Mouse (Mus musculus) MEL (cell line): ENCODE results near the gene Cenpb. TPM values are rescaled to one million over a fixed set of nuclear protein-coding genes. Genes with fewer than 3 reads are reported as not detected.

ENCODE experiments used
- DNase-seq: peaks from one replicate; pipeline ENCODE4 v3.0.0; 2011; ENCODE audit warnings: low read depth, low spot score
- H3K27ac ChIP-seq: 2 replicates; pipeline ENCODE4 v1.5.1; 2012; ENCODE audit warnings: low read depth, mild to moderate bottlenecking, control low read depth, low read length, moderate library complexity; ENCODE audit not compliant: control insufficient read depth
- H3K27me3 ChIP-seq, 2 experiments: fragments of 150-350 bp in 1 of 2; sonication (generic) in 1 of 2; 2 replicates each; pipeline ENCODE4 v1.6.1; 2012; ENCODE audit warnings: low read length in 2 of 2, mild to moderate bottlenecking in 2 of 2, improper control_type of control experiment in 1 of 2, moderate library complexity in 1 of 2; ENCODE audit not compliant: insufficient read depth in 2 of 2, control insufficient read depth in 1 of 2
- H3K36me3 ChIP-seq, 2 experiments: 2 replicates each; pipeline ENCODE4 v1.6.1; 2012 to 2014; ENCODE audit warnings: low read length in 2 of 2, improper control_type of control experiment in 1 of 2, inconsistent platforms in 1 of 2, mild to moderate bottlenecking in 1 of 2; ENCODE audit not compliant: insufficient read depth in 2 of 2, control insufficient read depth in 1 of 2
- H3K4me1 ChIP-seq, 2 experiments: fragments of 150-350 bp in 1 of 2; sonication (generic) in 1 of 2; 2 replicates each; pipeline ENCODE4 v1.6.1; 2012; ENCODE audit warnings: low read length in 2 of 2, improper control_type of control experiment in 1 of 2, mild to moderate bottlenecking in 1 of 2; ENCODE audit not compliant: insufficient read depth in 2 of 2, control insufficient read depth in 1 of 2
- H3K4me3 ChIP-seq, 2 experiments: fragments of 150-350 bp in 1 of 2; sonication (generic) in 1 of 2; 2 replicates each; pipeline ENCODE4 v1.5.1; 2012; ENCODE audit warnings: low read depth in 2 of 2, low read length in 2 of 2, mild to moderate bottlenecking in 2 of 2, moderate library complexity in 2 of 2, control low read depth in 1 of 2, improper control_type of control experiment in 1 of 2; ENCODE audit not compliant: control insufficient read depth in 1 of 2, insufficient read depth in 1 of 2
- H3K79me2 ChIP-seq: 2 replicates; pipeline ENCODE4 v1.6.1; 2012; ENCODE audit warnings: mild to moderate bottlenecking, low read length, moderate library complexity; ENCODE audit not compliant: control insufficient read depth, poor library complexity, insufficient read depth
- H3K9ac ChIP-seq: 2 replicates; pipeline ENCODE4 v1.6.1; 2012; ENCODE audit warnings: low read depth, mild to moderate bottlenecking, control low read depth, low read length, moderate library complexity; ENCODE audit not compliant: control insufficient read depth, poor library complexity, severe bottlenecking
- H3K9me3 ChIP-seq: fragments of 150-350 bp; sonication (generic); replicated peaks from 2 replicates; pipeline ENCODE4 v1.6.1; 2012; ENCODE audit warnings: mild to moderate bottlenecking, low read length, improper control_type of control experiment, moderate library complexity; ENCODE audit not compliant: insufficient read depth
- CTCF ChIP-seq, 3 experiments: IDR thresholded peaks in 2 of 3; conservative IDR thresholded peaks in 1 of 3; 2 replicates each; pipeline ENCODE4 v1.5.1; 2011 to 2012; ENCODE audit warnings: low read length in 3 of 3, low read depth in 2 of 3, mild to moderate bottlenecking in 2 of 3, improper control_type of control experiment in 1 of 3, inconsistent platforms in 1 of 3, mixed read lengths in 1 of 3, moderate library complexity in 1 of 3; ENCODE audit not compliant: control insufficient read depth in 1 of 3, insufficient read depth in 1 of 3, poor library complexity in 1 of 3, severe bottlenecking in 1 of 3
- ELF1 ChIP-seq: IDR thresholded peaks from 2 replicates; pipeline ENCODE4 v1.6.1; 2014; ENCODE audit warnings: low read depth, mild to moderate bottlenecking, inconsistent platforms, low read length, improper control_type of control experiment, moderate library complexity
- EP300 ChIP-seq, 2 experiments: IDR thresholded peaks; 2 replicates each; pipeline ENCODE4 v1.6.1; 2011; ENCODE audit warnings: improper control_type of control experiment in 2 of 2, low read length in 2 of 2, low read depth in 1 of 2, mild to moderate bottlenecking in 1 of 2
- ETS1 ChIP-seq: IDR thresholded peaks from 2 replicates; pipeline ENCODE4 v1.6.1; 2012; ENCODE audit warnings: low read depth, mild to moderate bottlenecking, inconsistent platforms, low read length, improper control_type of control experiment, moderate library complexity
- GATA1 ChIP-seq: IDR thresholded peaks from 2 replicates; pipeline ENCODE4 v1.6.1; 2011; ENCODE audit warnings: low read depth, low read length, improper control_type of control experiment
- JUND ChIP-seq: IDR thresholded peaks from 2 replicates; pipeline ENCODE4 v1.6.1; 2011; ENCODE audit warnings: low read depth, mild to moderate bottlenecking, improper control_type of control experiment, low read length
- MAX ChIP-seq: IDR thresholded peaks from 2 replicates; pipeline ENCODE4 v1.6.1; 2011; ENCODE audit warnings: low read length, improper control_type of control experiment
- MEF2A ChIP-seq: IDR thresholded peaks from 2 replicates; pipeline ENCODE4 v1.6.1; 2014; ENCODE audit warnings: low read depth, mild to moderate bottlenecking, inconsistent platforms, low read length, improper control_type of control experiment; ENCODE audit not compliant: poor library complexity, insufficient replicate concordance, severe bottlenecking; ENCODE audit errors: extremely low read depth
- MXI1 ChIP-seq: IDR thresholded peaks from 2 replicates; pipeline ENCODE4 v1.6.1; 2011; ENCODE audit warnings: mild to moderate bottlenecking, low read depth, low read length, improper control_type of control experiment
- NRF1 ChIP-seq: IDR thresholded peaks from 2 replicates; pipeline ENCODE4 v1.6.1; 2014; ENCODE audit warnings: low read depth, mild to moderate bottlenecking, inconsistent platforms, low read length, improper control_type of control experiment, moderate library complexity; ENCODE audit not compliant: poor library complexity, insufficient read depth, severe bottlenecking
- POLR2AphosphoS2 ChIP-seq: IDR thresholded peaks from 2 replicates; pipeline ENCODE4 v1.6.1; 2011; ENCODE audit warnings: low read length, improper control_type of control experiment
- POLR2AphosphoS5 ChIP-seq: IDR thresholded peaks from 2 replicates; pipeline ENCODE4 v1.6.1; 2012; ENCODE audit warnings: low read depth, borderline replicate concordance, mild to moderate bottlenecking, inconsistent platforms, low read length, moderate library complexity, mixed read lengths
- RAD21 ChIP-seq: IDR thresholded peaks from 2 replicates; pipeline ENCODE4 v1.6.1; 2011; ENCODE audit warnings: mild to moderate bottlenecking, low read depth, low read length, improper control_type of control experiment
- RCOR1 ChIP-seq: IDR thresholded peaks from 2 replicates; pipeline ENCODE4 v1.6.1; 2012; ENCODE audit warnings: low read depth, mild to moderate bottlenecking, inconsistent platforms, low read length, improper control_type of control experiment
- SIN3A ChIP-seq: IDR thresholded peaks from 2 replicates; pipeline ENCODE4 v1.6.1; 2012; ENCODE audit warnings: low read length, improper control_type of control experiment, inconsistent platforms
- SMC3 ChIP-seq: IDR thresholded peaks from 2 replicates; pipeline ENCODE4 v1.6.1; 2011; ENCODE audit warnings: low read depth, low read length, improper control_type of control experiment
- TAL1 ChIP-seq: IDR thresholded peaks from 2 replicates; pipeline ENCODE4 v1.6.1; 2012; ENCODE audit warnings: mild to moderate bottlenecking, inconsistent platforms, low read length, moderate library complexity, mixed read lengths
- TBP ChIP-seq: IDR thresholded peaks from 2 replicates; pipeline ENCODE4 v1.8.0; 2011; ENCODE audit warnings: low read depth, low read length, improper control_type of control experiment
- TCF12 ChIP-seq: IDR thresholded peaks from 2 replicates; pipeline ENCODE4 v1.6.1; 2014; ENCODE audit warnings: low read depth, mild to moderate bottlenecking, inconsistent platforms, low read length, improper control_type of control experiment, moderate library complexity
- USF1 ChIP-seq: IDR thresholded peaks from 2 replicates; pipeline ENCODE4 v1.6.1; 2014; ENCODE audit warnings: low read depth, mild to moderate bottlenecking, inconsistent platforms, low read length, improper control_type of control experiment, moderate library complexity
- USF2 ChIP-seq, 2 experiments: IDR thresholded peaks; 2 replicates each; pipeline ENCODE4 v1.6.1; 2011 to 2012; ENCODE audit warnings: improper control_type of control experiment in 2 of 2, low read length in 2 of 2, borderline replicate concordance in 1 of 2, inconsistent platforms in 1 of 2, low read depth in 1 of 2, mild to moderate bottlenecking in 1 of 2; ENCODE audit not compliant: insufficient read depth in 1 of 2
- ZC3H11A ChIP-seq: IDR thresholded peaks from 2 replicates; pipeline ENCODE4 v1.6.1; 2012; ENCODE audit warnings: low read depth, mild to moderate bottlenecking, inconsistent platforms, low read length, improper control_type of control experiment
- ZKSCAN1 ChIP-seq: IDR thresholded peaks from 2 replicates; pipeline ENCODE4 v1.6.1; 2012; ENCODE audit warnings: low read depth, mild to moderate bottlenecking, inconsistent platforms, low read length, improper control_type of control experiment, moderate library complexity
- ZMIZ1 ChIP-seq: IDR thresholded peaks from 2 replicates; pipeline ENCODE4 v1.6.1; 2012; ENCODE audit warnings: low read depth, mild to moderate bottlenecking, inconsistent platforms, low read length, improper control_type of control experiment, moderate library complexity
- polyA plus RNA-seq, 2 experiments: library from polyadenylated mRNA; stranded (reverse) in 1 of 2; unstranded in 1 of 2; fragments of >175 nt in 1 of 2; fragments of >200 nt in 1 of 2; gene quantifications; 2 replicates each; pipeline versions ENCODE4 v1.2.1 to v1.2.4; 2012; ENCODE audit warnings: low replicate concordance in 2 of 2, low read depth in 1 of 2; ENCODE audit not compliant: insufficient read length in 2 of 2, insufficient read depth in 1 of 2, missing spikeins in 1 of 2
- total RNA-seq: library from RNA; depleted of rRNA; stranded (reverse); fragments of 300-350 nt; gene quantifications from 2 replicates; pipeline ENCODE4 v1.2.3, GENCODE M21; 2012

Gene Cenpb
- total and polyA plus RNA-seq, 3 experiments = 24.3 to 34.9 TPM; not detected in 1

GRCm38 (mm10) chr2:131154036-131154435, 25.8 kb downstream of the Cenpb start:
- H3K27me3 ChIP-seq = no peaks in the 10 kb centered on the region
- H3K27ac ChIP-seq = no peak overlapping the region
- DNase-seq = no peak

DNA sequence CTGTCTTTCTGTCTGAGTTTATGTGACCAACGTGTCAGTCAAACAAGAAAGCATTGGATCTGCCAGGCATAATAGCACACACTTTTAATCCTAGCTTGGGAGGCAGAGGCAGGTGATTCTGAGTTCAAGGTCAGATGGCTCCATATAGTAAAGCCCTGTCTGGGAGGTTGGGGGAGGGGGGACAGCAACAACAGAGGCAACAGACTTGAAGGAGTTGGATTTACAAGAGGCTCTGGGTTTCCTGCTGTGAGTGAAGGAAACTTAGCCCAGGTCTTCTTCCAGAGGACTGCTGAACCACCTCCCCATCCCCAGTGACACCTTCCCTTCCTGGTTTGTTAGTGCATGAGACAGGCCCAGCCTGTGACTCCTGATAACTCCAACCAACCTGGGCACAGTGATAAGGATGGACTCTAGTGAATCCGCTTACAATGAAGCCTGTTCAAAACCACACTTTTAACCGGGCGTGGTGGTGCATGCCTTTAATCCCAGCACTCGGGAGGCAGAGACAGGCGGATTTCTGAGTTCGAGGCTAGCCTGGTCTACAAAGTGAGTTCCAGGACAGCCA, 27.6 kb downstream of the Cenpb start:
- H3K9ac ChIP-seq = no peak overlapping the region
- no peak overlapping the region for H3K4me3 ChIP-seq

More at GRCm38 (mm10) chr2:131154036-131154435, 25.8 kb downstream of the Cenpb start:
- TF ChIP-seq ZMIZ1 = no peak
- TF ChIP-seq RAD21 = no peak
- no peak for TF ChIP-seq SIN3A
- no peak for TF ChIP-seq NRF1
- TF ChIP-seq MXI1 = no peak
- no peak for TF ChIP-seq EP300 (IDR thresholded peaks at IDR 0.05; ENCODE audit: low read depth in 1 of 2, low read length in 2 of 2)
- TF ChIP-seq ETS1 = no peak
- TF ChIP-seq MEF2A = no peak
- no peak for TF ChIP-seq CTCF (IDR thresholded peaks at IDR 0.05 in 2 of 3, conservative IDR thresholded peaks at IDR 0.05 in 1 of 3; ENCODE audit: control insufficient read depth in 1 of 3, insufficient read depth in 1 of 3, low read depth in 2 of 3, low read length in 3 of 3, poor library complexity in 1 of 3, severe bottlenecking in 1 of 3)
- no peak for TF ChIP-seq USF2 (IDR thresholded peaks at IDR 0.05; ENCODE audit: borderline replicate concordance in 1 of 2, insufficient read depth in 1 of 2, low read depth in 1 of 2, low read length in 2 of 2)
- no peak for TF ChIP-seq POLR2AphosphoS5
- no peak for TF ChIP-seq TBP
- no peak for TF ChIP-seq ZC3H11A
- TF ChIP-seq RCOR1 = no peak
- TF ChIP-seq SMC3 = no peak
- TF ChIP-seq ZKSCAN1 = no peak
- no peak for TF ChIP-seq GATA1
- TF ChIP-seq USF1 = no peak
- no peak for TF ChIP-seq MAX
- TF ChIP-seq ELF1 = no peak
- Histone ChIP-seq H3K36me3 (no peaks in the 10 kb centered on the region; a peak in 3 of 4 replicates), H3K9me3 (no peaks in the 10 kb centered on the region), H3K79me2 (peaks cover 3% of the 10 kb centered on the region), H3K4me3 (no peak overlapping the region), H3K4me1 (peaks cover 0 to 4% of the 10 kb centered on the region in 2 experiments; a peak in 1 of 4 replicates), H3K9ac (no peak overlapping the region)

More for the DNA sequence above, 27.6 kb downstream of the Cenpb start:
- no peak for DNase-seq
- H3K79me2 ChIP-seq = no peaks in the 10 kb centered on the region
- TF ChIP-seq TAL1 (peak; percentile 54), TCF12 (0 out of 2 replicates have a peak, but pooled peaks have one; percentile 19), SIN3A (no peak), JUND (no peak), EP300 (IDR thresholded peaks at IDR 0.05; ENCODE audit: low read depth in 1 of 2, low read length in 2 of 2) (peak in 1 of 2 experiments; percentile 25; a peak in 1 of 4 replicates), MEF2A (no peak), POLR2AphosphoS2 (no peak), USF1 (no peak)
- no peaks in the 10 kb centered on the region for H3K9me3 ChIP-seq
- no peak overlapping the region for H3K27ac ChIP-seq
- H3K36me3 ChIP-seq = no peaks in the 10 kb centered on the region; a peak in 2 of 4 replicates
- no peaks in the 10 kb centered on the region for H3K27me3 ChIP-seq
- H3K4me1 ChIP-seq = no peaks in the 10 kb centered on the region
